Mouse (Mus musculus) activated CD4-positive, CD25-positive, alpha-beta regulatory T cell, adult 4 months (primary cell): ENCODE results near the gene Galnt7. TPM values are rescaled to one million over a fixed set of nuclear protein-coding genes. Genes with fewer than 3 reads are reported as not detected.

Experiments used
- ATAC-seq: one replicate; pipeline ENCODE4 v1.8.0; 2017
- polyA plus RNA-seq, 2 experiments: library from polyadenylated mRNA; unstranded; fragments of 100-300 nt; shearing (Covaris generic); gene quantifications; one replicate each; pipeline ENCODE4 v1.2.1; 2017

Galnt7 gene
- polyA plus RNA-seq, 2 experiments from 2014 or later: 24.7 to 25.9 TPM

DNA sequence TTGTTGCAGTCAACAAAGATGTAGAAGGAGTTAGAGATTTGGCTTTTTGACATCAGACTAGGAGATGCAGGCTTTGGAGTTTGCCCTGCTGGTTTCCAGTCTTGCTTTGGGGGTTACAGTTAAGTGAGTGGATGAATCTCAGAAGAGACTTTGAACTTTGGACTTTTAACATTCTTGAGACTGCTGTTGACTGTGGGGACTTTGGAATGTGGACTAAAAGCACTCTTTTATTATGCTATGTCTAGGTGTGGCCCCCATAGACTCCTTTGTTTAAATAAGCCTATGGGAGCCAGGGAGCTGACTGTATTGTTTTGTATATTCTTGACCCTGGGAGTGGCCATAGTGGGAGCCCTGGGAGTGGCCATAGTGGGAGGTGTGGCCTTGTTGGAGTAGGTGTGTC, 162.9 kb downstream of the Galnt7 start:
- no peak for ATAC-seq

DNA sequence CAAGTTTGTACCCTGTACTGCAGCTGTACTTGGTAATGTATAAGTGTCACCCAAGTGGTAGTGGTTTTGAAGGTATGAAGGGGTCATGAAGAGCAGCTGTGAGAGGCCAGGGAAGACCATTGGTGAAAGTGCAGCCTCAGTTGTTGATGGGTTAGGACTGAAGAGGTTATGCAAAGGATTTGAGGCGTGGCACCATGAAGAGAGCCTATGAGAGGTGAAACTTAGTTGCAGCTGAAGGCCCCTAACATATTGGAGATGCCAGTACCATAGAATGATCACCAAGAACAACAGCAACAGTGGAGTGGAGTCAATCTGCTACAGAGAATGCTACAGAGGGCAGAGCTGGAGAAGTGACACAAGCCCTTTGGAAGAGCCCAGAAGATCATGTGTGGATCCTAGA, 163.5 kb downstream of the Galnt7 start:
- no peak for ATAC-seq

GRCm38 (mm10) chr8:57488312-57488765, 164.5 kb downstream of the Galnt7 start:
- ATAC-seq: peak; percentile 38

GRCm38 (mm10) chr8:57487441-57488155, 165.2 kb downstream of the Galnt7 start, which contains the start of gene Sap30:
Gene Sap30, minus strand, starts transcription at chr8:57487860.
- ATAC-seq: peak; percentile 96

- peak; percentile 15 for ATAC-seq
These were observed 166.1 kb downstream of the Galnt7 start for GRCm38 (mm10) chr8:57486491-57487440.

GRCm38 (mm10) chr8:57480606-57481005, 172.2 kb downstream of the Galnt7 start:
- ATAC-seq: no peak

DNA sequence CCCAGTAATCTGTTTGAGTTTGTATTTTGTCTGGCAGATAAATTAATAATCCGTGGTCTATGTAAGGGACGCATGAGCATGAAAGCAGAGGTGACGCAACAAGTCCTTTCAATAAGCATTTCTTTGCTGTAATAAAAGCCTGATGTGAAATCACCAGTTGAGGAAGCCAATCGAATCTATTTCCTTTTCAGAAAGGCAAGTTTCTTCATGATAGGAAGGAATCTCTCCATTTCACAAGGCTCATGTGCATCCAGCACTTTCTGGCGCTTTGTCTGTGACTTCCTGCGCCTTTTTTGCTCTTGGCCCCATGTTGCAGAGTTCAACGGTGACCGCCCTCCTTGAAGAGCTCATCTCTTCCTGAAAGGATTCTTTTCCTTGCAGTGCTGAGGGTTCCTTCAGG, 173.1 kb downstream of the Galnt7 start:
- ATAC-seq: no peak

GRCm38 (mm10) chr8:57478406-57478805, 174.4 kb downstream of the Galnt7 start:
- no peak for ATAC-seq

Other genes starting within 250 kb of the Galnt7 start
- not detected for gene Scrg1, start 197.1 kb downstream of the Galnt7 start, polyA plus RNA-seq
- under 1 TPM; 0.94 to 0.99 TPM for gene Sap30, start 165.2 kb downstream of the Galnt7 start, polyA plus RNA-seq
- 100 to 1,000 TPM; 481 to 544 TPM for gene Hmgb2, start 141.1 kb downstream of the Galnt7 start, polyA plus RNA-seq